Mouse (Mus musculus) hindlimb bud, embryonic 11.5 days (tissue): ENCODE results near the gene Rapgef3.

ENCODE experiments used
- DNase-seq: peaks from one replicate; pipeline ENCODE4 v3.0.0-alpha.2; 2012; ENCODE audit warnings: low read depth, low spot score; ENCODE audit errors: extremely low spot score

Gene Rapgef3

DNA sequence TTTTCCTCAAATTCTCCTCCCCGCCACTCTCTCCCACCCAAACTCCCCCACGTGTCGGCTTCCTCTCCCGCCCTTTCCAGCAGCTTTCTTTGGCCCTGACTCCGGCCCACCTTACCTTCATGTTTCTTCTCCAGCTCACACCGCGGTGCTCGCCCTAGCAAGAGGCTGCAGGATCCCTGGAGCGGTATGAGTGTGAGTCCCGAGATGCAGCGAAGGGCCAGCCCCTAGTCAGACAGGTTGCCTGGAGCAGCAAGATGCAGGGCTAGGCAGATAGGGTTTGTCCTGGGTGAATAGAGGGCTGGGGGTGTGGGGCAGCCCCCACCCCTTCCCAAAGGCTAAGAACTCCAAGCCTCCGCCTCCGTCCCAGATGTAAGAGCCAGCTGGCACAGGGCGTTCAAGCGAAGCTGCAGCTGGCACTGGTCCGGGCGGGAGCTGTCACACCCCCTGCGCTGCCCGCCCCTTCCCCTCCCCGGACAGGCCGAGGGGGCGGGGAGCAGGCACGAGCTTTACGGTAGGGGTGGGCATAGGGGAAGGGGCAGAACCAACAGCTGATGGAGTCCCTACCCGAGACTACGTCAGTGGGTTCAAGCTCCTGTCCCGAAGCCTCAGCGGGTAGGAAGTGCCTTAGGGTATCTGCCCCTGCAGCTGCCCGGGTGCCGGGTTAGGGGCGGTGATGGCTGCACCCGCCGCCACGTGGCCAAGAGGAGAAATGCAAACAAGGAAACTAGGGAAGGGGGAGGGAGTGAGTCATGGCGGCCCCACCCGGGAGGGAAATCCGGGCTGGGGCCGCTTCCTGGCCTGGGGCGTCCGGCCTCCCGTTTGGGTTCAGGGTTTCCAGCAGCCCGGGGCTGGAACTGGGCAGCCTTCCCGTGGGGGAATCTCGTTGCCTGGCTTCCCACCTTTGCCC lies at the start of gene Rapgef3:
Rapgef3 (minus strand) TSS at position 693 of the 907 bp plus-strand sequence.
- no peak for DNase-seq

DNA sequence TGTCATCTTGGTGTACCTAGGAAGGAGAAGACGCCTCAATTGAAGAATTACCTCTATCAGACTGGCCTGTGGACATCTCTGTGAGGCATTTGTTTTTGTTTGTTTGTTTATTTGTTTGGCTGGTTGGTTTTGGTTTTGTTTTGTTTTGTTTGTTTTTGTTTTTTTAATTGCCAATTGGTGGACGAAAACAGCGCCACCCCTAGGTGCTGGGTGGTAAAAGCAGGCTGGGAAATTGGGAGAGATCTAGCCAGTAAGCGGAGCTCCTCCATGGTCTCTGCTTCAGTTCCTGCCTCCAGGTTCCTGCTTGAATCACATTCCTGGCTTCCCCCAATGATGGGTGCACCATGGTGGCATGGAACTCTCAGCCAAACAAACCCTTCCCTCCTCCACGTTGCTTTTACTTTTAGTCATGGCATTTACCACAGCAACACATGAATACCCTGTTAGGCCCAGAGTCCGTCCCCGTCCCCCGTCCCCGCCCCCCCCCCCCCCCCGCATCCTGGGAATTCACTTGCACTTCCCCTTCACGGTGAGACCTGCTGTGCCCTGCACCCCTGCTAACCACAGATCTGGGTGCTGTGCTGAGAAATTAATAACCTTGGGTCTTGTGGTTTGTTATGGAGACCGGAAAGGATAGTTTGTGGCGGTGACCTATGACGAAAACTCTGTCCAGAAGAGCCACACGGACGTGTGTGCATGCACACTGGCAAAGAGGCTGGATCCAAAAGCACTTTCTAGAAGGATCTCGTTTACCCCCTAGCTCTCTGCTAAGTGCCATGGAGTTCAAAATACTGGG lies 48.6 kb upstream of the Rapgef3 start:
- no peak for DNase-seq

DNA sequence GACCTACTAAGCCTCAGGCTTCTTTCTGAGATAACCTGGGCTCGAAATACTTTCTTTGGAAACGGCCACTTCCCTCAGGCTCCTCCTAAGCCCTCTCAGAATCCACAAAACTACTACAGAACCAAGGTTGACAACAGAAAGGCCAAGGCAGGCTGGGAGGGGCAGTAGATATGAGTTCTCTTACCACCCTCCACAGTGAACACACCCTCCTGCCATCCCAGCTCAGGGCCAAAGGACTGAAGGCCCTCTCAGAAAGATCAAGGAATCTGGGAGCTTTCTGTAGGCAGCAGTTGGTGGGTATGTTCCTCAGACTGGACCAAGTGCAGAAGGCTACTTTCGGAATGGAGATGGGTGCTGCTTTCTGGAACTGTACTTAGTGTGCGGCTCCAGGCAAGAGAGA lies 47.5 kb upstream of the Rapgef3 start:
- DNase-seq = no peak

DNA sequence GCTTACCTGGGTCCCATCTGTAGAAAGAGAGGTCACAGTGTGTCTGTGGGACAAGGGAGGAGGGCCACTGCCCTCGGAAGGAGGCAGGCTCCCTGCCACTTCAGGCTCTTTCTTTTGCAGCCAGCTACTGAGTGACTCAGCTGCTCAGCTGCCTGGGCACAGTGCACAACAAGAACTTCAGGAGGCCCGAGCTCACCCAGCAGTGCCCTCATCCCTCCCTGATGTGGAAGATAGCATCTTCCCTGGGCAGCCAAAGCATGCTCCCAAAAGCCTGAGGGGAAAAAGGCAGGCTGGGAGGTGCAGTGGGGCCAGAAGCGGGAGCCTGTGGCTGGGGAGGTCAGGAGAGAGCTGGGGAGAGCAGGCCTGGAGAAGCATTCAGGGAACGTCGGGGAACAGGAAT lies 46.9 kb upstream of the Rapgef3 start:
- DNase-seq = no peak

DNA sequence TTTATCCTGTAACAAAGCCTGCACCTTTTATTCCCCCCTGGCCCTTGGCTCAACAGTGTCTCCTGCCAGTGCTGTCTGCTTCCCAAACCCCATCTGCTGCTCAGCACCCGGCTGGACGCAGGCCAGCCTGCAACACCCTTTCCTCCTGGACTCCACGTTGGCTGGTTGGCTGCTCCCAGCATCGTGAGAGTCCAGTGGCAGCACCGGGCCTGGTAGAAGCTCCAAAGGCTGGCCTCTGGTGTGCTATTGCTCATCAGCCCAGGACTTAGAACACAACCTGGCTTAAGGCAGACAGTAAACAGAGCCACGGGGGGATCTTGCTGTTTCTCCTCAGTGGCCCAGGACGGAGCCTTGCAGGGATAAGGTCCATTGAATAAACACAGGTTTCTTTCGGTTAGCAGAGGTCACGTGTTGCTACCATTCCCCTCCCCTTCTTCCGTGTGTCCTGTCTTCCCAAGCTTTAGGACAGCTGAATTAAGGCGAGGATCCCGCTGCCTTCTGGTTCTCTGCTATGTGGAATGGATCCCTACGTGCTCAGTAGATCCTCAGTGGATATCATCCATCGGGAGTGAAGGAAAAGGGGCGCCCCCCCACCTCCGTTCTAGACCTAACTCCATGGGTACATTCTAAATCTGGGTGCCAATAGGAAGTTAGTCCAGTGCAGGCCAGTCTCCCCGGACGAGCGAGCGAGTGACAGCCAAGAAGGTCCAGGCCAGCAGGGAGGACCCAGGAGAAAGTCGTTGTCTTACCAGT lies 45.9 kb upstream of the Rapgef3 start:
- no peak for DNase-seq

DNA sequence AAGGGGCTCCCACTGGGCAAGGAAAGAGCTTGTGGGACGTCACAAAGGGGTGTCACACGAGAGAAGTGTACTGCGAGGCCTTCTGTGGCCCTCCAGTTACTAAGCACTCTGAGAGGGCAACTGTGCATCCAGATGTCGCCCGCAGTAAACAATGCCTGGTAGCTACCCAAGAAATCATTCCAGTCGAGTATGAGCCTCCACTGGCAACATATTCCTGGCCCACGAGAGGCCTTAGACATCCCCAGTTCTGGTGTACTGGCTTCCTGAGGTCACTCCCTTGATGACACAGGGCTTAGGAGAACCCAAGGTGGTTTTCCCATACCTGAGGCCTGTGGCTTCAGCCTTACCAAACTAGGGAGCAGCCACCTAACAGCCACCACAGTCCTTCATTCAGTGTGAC lies 45.1 kb upstream of the Rapgef3 start:
- DNase-seq = no peak

DNA sequence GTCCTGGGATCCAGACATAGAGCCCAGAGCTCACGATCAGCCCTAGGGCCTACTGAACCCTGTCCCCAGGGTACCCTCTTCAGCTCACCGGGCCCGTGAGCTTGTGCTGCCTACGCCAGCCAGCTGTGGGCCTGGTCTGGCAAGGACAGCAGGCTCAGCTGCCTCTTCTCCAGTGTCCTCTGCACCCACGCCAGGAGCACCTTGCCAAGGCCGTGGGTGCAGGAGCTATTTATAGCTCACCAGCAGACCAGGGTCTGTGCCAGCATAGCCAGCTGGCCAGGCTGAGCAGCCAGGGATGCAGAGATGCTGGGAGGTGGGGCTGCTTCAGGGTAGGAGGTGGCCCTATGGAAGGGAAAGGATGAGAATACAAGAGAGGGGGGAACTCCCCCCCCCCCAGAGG lies 44.4 kb upstream of the Rapgef3 start:
- DNase-seq = no peak

DNA sequence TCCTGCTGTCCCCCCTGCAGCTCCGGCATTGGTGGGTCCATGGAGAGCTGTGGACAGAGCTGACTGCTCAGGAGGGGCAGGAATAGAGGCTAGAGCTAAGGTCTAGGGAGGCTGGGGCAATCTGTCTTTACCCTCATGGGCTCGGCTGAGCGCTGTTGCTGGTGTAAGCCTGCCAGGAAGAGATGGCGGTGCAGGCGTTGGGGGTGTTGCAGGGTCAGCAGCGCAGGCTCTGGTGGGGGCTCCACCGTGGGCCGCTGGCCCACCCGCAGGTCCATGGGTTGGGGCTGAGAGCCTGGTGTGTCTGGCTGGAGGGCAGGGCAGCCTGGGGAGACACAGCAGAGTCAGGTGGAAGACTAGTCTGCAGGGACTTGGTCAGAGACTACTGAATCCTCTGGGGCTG lies 43.5 kb upstream of the Rapgef3 start:
- no peak for DNase-seq

DNA sequence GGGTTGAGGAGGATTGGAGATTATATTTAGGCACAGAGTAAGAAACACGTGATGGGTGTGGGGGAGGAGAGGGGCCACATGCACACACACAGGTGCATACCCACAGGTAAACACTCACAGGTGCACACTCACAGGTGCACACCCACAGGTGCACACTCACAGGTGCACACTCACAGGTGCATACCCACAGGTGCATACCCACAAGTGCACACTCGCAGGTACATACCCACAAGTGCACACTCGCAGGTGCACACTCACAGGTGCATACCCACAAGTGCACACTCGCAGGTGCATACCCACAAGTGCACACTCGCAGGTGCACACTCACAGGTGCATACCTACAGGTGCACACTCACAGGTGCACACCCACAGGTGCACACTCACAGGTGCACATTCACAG lies 42.6 kb upstream of the Rapgef3 start:
- DNase-seq = no peak

DNA sequence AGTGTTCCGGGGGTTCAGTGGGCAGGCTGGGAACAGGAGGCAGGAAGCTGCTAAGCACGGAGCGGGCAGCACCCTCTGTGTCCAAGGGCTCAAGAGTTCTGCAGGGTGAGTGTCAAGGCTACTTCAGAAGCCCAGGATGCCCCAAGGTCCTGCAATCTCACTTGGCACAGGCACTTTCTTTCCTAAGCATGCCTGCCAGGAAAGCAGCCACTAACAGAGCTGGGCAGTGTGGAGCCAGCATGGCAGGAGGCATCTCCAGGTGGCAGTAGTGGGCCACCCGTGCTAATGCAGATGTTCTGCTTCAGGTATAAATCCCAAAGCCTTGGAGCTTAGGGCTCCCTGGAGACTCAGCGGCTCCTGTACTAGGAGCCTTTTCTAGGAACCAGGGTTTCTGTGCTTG lies 42.2 kb upstream of the Rapgef3 start:
- no peak for DNase-seq

DNA sequence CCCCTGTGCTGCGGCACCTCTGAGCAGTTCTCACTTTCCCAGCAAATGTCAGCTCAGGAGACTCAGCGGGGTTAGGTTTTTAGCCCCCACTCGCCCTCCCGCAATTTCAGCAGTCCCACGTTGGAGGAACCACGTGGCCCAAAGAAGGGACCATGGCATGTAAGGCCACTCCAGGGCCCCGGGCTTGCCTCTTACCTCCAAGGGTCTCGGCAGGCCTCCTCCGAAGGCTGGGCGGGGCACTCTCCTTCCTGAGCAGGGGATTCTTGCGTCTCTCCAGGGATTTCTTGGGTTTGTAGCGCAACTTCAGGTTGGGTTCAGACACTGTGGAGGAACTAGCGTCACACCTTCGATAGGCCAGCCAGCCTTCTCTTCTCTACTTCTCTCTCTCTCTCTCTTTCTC lies 41.4 kb upstream of the Rapgef3 start:
- no peak for DNase-seq

DNA sequence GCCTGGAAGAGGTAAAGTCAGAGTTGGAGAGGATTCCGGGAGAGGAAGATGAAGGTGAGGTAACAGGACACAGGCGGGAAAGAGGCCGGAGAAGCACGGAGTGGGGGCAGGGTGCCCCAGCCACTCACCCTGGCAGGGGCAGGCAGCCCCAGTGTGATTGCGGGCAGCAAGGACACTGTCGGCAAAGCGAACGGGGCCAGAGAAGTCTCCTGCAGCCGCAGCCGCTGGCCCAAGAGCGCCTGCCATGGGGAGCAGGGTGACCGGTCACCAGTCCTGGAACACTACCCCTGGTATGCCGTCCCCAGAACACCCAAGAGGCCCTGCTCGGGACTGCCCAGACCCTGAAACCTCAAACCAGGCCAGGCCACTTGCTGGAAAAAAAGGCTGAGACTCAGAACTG lies 40.8 kb upstream of the Rapgef3 start:
- DNase-seq = no peak

DNA sequence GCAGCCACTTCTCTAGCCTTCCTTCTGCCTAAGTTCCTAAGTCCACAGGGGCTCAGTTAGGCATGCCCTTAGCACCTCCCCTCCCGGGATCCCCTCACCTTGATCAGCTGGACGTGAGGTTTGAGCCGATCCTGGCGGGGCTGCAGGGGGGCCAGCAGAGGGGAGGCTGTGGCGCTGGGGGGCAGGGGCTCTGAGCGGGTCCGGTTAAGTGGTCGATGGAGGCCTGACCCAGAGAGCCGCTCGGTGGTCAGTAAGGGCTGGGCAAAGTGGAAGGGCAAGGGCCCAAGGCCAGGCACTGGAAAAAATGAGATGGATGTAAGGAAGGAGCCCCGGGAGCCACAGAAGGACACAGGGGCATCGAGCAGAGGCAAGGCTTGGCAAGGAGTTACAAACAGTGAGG lies 40.1 kb upstream of the Rapgef3 start:
- DNase-seq = no peak

DNA sequence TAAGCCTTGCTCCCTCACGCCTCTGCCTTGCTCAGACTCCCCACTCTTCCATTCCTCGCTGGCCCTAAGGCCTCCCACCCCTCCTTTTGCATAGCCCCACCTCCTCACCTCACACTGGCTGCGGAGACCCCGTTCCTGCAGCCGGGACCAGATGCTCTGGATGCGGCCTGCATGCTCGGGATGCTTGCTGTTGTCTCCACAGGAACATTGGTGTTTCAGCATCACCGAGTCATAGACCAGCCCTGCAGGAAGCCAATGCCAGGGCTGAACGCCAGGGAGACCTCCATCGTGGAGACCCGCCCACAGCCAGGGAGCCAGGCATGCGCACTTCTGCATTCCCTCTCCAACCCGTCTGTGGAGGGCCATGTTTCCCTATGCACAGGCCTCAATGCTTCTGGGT lies 34.8 kb upstream of the Rapgef3 start:
- DNase-seq = no peak

DNA sequence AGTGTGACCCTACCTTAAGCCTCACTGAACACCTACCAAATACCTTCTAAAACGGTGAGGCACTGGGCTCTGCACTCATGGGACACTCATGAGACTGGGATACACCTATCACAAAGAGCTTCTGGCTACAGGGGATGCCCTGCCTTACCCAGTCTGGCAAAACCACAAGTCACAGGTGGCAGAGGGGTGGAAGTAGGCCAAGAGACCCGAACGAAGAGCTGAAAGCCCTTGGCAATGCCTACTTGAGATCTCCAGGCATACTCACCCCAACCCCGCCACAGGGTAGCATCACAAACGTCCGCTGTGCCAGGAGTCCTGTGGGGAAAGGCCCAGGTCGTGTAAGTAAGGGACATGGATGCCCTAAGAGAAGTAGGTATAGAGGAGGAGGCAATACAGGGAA lies 34.0 kb upstream of the Rapgef3 start:
- no peak for DNase-seq

DNA sequence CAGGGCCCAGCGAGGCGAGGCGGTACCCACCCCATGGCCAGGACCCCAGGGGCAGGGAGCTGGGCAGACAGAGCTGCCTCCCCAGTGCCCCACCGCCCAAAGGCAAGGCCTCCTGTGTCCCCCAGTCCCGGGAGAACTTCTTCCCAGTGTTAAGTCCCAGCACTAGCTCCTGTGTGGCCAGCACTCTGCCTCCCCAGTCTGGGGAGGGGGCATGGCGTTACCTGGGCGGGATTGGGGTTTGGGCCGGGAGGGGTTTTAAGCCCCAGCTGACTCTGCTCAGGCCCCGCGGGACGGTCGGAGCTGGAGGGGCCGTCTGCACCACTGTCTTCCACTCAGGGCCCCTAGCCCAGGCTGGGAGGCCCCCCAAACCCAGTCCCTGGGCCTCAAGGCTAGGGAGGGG lies 33.1 kb upstream of the Rapgef3 start:
- DNase-seq = no peak

DNA sequence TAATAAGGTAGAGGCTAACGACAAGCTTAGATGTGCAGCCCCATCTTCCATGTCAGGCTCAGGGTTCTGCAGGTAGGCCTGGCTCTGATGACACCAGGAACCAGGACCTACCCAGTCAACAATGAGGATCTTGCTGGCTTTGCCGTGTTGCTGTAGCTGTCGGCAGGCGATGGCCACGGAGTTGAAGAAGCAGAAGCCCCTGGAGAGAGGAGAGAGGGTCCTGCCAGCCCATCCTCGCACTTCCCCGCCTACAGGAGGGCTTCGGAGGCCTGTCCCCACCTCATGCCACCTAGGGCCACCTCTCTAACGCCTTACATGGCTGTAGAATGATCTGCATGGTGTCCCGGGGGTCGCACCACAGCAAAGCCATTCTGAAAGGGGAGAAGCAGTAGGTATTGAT lies 31.7 kb upstream of the Rapgef3 start:
- DNase-seq = no peak

DNA sequence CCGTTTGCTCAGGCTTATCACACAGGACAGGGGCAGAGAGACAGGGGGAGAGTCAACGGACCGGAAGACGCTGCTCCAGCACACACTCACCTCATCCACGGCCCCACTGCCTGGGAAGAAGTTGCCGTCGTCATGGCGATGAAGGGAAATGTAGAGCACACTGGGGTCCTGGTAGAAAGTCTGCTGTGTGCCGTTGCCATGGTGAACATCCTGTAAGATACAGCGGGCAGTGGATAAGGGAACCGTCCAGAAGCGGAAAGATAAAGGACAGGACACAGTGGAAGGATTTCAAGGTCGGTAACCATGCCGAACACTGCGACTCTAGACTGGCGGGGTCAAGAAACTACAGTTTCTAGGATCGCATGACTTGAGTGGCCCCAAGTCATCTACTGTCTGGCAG lies 30.4 kb upstream of the Rapgef3 start:
- no peak for DNase-seq

DNA sequence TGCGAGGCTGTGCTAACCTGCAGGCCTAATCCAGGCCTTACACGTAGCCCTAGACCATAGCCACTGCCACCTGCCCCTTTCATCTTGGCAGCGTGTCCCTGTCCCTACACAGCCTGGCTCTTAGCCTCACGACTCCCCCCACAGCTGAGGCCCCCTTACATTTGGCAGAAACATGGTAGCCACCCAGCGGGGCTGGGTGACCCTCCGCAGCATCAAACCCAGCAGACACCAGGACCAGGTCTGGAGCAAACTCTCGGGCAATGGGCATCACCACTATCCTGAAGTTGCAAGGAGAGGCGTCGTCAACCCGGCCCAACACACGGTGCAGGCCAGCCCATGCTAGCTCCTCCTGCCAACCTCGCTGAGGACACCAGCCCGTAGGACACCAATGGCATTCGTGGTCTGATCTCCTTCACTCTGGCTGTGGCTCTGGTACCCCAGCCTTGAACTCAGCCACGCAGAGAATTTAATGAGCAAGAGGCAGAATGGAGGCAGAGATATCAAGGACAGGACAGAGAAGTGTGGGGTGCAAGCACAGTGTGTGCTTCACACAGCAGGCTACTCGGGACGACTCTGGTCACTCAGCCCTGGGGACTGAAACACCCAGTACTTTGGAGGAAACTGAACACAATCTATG lies 29.0 kb upstream of the Rapgef3 start:
- no peak for DNase-seq

DNA sequence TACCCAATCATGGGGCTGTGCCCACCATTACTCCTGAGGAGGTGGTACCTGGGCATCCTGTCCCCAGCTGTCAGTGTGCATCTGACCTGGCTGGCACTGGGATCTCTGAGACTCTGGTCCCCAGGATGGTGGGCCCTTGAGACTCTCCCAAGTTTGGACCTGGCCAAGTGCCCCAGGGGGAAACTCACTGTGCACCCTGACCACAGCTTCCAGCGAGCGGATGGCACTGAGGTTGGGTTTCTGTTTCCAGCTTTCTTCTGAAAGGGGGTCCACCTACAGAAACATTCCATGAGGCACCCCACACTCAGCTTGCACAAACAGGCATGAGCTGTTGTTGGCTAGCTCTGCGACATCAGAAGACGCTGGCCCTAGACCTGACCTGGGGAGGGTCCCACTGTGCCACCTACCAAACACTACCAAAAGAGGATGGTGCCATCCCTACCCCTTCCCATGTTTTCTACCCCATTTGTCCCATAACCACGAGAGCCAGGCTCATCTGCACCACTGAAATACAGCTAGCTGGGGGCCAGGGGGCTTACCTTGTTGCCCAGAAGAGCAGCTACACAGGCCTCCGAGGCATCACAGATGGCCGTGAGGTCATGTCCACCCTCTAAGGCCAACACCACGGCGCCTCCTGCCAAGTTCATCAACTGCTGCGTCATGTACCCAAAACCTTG lies 27.9 kb upstream of the Rapgef3 start:
- DNase-seq = no peak

DNA sequence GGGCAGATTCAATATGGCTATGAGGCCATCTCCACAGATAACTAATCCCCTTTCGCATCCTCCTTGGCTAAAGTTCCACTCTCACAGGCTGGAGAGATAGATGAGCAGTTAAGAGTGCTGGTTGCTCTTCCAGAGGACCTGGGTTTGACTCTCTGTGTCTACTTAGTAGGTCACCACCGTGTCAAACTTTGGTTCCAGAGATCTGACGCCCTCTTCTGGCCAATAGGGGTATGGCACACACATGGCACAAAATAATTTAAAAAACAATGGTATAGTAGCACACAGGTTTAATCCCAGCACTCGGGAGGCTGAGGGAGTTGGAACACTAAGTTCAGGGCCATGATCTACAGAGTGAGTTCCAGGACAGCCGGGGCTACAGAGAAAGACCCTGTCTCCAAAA lies 26.5 kb upstream of the Rapgef3 start:
- DNase-seq = no peak
